Mouse (Mus musculus) adrenal gland (tissue): ENCODE data around the gene Hoxc6.

Experiments
- intact Hi-C: fragments of 180-260 bp; cut with DNase I; formaldehyde crosslinking; loops from one replicate; pipeline ENCODE4 v1.15.1; 2025

The Hoxc6 gene

DNA sequence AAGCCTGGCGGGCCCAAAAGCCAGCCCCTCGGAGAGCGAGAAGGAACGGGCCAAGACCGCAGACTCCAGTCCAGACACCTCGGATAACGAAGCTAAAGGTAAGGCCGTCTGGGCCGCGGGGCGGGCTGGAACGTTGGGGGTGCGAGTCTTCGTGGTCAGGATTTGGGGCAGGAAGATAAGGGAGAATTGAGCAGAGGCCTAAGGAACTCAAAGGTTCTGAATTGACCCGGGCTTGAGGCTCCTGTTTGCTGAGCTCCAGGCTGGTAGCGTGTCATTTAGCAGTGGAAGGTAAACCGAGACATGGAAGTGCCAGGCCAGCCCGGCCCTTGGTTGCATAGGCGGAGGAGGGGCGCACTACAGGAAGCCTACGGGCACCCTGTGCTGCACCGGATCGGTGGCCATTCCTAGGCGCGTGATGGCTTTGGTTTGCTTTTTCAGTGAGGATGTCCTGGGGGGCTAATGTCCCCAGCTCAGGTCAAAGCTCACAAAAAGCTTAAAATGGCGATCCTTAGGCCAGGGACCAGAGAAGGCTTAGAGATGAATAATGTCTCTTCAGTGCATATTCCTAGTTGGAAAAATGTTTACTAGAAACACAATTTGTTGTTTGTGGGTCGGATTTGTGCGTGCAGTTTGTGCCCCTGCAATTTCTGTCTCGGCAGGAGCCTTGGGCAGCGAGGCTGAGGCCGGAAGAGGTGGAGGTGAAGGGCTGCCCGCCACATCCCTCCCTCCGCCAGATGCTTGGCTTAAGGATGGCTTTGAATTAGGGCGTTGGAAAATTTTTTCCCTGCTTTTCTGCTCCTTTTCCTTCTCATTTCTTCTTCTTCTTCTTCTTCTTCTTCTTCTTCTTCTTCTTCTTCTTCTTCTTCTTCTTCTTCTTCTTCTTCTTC is 30.3 kb upstream of the Hoxc6 start:
- intact Hi-C loops: loop anchor here (5.0 kb wide), 1 partner anchor 210 kb away; no protein-coding TSS in a partner anchor

DNA sequence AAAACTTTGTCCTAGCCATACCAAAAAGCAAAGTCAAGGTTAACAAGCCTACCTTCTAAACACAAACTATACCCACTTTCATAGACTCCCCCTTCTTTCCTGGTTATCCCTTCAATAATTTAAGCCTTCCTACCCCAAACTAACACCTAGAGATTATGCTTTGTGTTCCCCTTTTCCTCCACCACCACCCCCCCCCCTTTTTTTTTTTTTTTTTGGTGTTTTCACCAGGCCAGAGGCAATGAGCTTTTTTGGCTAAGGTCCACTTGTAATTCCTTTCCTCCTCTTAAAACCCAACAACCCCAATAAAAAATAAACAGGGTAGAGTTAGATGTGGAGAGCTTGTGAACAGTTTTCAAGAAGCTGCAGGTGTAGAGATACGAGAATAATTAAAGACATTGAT is 28.8 kb upstream of the Hoxc6 start:
- intact Hi-C loops: loop anchor here (5.0 kb wide), 1 partner anchor 208 kb away; no protein-coding TSS in a partner anchor

DNA sequence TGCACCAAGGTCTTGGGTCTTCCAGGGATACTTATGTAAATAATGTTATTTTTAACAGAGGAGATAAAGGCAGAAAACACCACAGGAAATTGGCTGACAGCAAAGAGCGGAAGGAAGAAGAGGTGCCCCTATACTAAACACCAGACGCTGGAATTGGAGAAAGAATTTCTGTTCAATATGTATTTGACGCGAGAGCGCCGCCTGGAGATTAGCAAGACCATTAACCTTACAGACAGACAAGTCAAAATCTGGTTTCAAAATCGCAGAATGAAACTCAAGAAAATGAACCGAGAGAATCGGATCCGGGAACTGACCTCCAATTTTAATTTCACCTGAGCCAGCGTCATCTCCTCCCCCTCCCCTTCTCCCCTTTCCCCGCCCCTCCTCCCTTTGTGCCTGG is 27.3 kb upstream of the Hoxc6 start:
- intact Hi-C loops: loop anchor here (5.0 kb wide), 1 partner anchor 208 kb away; no protein-coding TSS in a partner anchor

DNA sequence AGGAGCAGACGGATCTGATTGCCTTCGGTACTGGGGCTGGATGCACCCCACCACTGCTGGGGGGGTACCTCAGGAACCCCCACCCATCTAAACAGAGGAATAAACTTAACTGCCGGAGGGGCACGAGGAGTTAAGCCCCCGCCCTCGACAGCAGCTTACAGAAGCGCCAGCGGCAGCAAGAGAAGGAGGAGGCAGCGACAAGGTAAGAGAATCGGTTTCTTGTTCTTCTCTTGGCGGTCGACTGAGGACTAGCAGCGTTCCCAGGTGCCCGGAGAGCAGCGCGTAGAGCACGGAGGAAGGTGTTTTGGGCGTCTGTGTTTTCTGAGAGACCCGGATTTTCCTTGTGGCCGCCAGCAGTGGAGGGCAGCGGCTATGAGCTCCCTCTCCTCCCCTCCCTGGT is 25.8 kb upstream of the Hoxc6 start:
- intact Hi-C loops: loop anchor here (5.0 kb wide), 1 partner anchor 210 kb away; no protein-coding TSS in a partner anchor

DNA sequence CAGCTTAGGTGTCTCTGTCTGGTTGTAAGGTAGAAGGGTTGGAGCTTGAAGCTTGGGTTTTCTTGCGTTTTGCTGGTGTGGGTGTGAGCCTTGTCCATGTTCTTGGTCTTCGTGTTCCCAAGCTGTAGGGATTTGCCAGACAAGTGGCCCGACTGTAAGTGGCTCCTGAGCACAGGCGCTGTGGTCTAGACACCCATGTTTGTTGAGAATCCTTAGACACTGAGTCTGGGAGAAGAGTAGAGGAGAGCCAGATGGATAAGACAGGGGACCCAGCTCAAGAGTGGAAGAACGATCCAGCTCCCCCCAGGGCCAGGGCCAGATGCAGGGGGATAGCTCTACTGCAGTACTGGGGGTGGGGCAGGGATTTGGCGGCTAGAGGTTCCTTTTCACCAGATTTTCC is 25.3 kb upstream of the Hoxc6 start:
- intact Hi-C loops: loop anchor here (5.0 kb wide), 1 partner anchor 210 kb away; no protein-coding TSS in a partner anchor

DNA sequence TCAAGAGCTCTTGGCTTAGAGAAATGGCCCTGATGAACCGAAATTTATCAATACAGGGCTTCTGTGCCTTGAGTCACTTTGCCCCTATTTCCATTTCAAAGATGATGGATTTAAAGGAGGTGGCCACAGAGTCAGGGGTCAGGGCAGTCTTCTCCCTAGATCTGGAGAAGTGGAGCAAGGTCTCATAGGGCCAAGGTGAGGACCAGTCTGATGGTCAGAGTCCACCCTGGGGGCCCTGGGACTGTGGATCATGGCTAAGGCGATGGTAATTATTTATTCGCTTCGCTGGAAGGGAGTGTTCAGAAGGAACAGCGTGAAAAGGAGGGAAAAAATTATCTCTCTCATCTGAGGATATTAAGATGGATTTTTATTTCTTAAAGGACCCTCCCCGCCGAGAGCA is 23.0 kb upstream of the Hoxc6 start:
- intact Hi-C loops: no loop called here

DNA sequence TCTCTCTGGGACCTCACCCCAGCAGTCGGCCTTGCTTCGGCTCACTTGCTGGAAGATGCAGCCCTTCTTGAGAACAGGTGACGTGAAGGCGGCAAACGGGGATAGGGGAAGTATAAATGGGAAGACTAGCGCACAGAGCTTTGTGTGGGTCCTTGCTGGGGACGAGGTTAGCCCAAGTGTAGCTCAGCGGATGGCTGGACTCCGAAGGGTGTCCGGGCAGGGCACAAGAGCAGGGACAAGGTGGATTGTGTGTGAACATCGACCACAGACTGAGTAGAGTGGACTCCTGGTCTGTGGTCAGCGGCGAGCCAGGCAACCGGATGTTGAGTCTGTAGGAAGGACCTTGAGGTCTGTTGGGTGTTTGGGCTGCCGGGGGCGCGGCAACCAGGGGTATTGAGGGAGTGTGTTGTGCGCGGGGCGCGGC is 22.4 kb upstream of the Hoxc6 start:
- intact Hi-C loops: no loop called here

DNA sequence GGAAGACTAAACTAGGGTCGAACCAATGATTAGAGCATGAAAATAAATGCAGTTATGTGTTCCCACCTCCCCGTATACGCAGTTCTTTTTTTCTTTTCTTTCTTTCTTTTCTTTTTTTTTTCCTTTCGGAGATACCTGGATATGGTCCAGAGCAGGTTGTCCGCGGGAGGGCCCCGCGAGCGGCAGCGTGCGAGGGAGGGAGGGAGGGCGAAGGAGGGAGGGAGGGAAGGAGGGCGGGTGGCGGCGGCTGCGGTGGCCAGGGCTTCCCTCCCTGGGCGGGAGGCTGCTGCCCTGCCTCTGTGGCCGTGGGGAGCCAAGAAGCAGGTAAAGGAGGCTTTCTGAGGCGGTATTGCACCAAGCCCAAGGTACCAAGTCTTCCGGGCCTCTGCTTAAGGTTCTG is 21.9 kb upstream of the Hoxc6 start, which contains the start of gene Hoxc9:
TSS of gene Hoxc9 (plus strand) at position 269 of the 400 bp plus-strand sequence.
- intact Hi-C loops: no loop called here

DNA sequence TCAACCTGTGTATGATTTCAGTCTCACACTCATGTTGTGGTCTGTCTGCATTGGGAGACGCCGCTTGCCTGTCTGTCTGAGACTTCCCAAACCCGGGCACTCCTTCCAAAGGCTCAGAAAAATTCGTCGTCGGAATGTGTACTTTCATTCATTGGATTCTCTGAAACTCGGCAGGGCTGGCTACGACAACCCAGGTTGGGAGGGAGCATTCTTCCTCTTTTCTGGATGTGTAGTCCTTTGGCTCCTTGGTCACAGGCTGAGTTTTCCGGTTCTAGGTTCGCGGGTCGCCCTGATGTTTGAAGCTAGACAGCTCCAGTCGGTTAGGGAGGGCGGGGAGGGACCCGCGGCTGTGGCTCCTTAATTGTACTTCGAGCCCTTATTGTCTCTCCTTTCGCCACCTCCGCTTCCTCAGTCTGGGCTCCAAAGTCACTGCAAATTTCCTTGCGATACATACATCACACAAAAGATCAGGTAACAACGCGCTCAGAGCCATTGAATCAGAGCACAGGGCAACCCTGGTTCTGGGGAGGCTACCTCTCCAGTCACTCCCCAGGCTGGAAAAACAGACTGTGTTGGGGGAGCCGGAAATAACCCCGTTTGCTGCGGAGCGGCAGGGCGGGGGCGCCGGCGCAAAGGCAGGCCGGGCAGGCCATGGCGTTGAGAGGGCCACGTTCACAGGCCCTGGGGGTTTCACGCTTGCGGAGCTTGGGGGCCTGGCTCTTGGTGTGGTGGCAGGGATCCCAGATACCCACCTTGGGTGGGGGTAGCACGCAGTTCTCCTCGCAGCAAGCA is 21.2 kb upstream of the Hoxc6 start:
- intact Hi-C loops: no loop called here

DNA sequence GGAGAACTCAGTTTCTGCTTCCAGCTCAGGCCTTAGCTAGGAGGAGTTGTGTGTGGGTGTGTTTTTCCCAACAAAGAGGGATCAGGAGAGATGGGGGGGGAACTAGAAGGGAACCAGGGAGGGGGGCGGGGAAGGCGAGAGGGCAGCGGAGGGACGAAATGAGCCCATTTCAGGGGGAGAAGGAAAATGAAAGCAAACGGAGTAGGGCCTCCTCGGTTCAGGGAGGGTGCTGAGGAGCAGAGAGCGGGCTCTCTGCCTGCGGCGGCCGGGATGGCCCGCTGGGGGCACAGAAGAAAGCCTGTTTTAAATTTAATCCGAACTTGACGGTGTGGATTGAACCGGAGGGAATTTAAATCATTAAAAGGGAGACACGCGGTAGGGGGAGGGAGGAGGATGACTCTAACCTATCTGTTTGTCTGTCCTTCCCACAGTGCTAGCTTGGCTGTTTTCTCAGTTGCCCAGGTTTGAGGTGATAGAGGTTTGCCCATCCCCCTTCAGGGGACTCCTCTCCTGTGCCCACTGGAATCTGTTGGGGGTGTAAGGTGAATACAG is 20.6 kb upstream of the Hoxc6 start:
- intact Hi-C loops: no loop called here

DNA sequence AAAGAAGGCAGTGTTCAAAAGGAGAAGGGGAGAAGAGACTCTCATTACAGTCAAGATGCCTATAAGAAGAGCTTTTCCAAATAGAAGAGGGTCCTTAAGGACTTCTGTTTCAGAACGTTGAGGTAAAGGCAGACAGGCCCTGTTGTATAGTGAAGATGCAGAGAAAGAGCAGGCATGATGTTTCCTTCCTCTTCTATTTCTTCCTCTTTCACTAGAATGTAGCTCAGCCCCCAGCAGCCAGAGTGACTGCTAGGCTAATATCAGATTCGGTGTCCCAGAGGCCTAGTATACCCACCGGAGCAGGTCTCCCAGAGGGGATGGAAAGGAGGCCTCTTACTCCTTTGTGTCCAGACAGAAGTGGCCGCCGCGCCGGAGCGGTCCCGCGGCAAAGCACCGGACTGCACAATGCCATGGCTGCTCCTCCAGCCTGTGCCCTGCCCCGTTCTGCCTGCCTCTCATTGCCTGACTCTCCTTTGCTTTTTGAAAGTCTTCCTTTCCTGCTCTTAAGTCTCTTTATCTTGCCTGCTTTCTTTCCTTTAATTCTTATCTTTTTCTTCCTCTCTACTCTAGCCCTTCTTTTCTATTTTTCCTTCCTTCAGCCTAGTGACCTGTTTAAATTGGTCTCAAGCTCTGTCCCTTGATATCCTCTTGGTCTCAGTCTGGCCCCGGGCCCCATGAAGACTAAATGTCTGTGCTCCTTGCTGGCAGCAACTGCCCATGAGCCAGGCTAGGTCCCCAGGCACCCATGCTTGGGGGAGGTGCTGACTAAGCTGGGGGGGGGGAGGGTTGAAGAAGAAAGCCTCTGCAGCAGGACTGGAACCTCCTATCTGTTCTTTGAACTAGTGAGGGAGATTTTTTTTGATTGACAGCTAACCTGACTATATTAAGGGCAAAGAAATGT is 19.2 kb upstream of the Hoxc6 start:
- intact Hi-C loops: no loop called here

DNA sequence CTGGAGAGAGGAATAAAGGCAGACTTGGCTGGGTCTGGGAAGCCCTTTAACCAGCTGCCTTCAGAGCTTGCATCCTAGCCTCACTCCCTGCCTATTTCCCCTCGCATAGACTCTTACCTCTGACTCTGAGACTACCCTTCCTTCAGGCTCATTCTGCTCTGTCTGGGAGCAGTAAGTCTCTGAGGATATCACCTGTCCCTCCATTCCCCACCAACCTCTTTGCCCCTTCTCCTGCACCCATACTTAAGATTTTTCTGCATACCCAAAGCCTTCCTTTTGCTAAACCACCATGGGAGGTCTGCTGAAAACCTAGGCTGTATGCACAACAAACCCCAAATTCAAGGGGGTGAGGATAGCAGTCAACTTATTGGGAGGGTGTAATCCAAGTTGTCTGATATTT is 18.1 kb upstream of the Hoxc6 start:
- intact Hi-C loops: loop anchor here (10.0 kb wide), 1 partner anchor 335 kb away; the partner anchor contains the start of gene Gpr84

DNA sequence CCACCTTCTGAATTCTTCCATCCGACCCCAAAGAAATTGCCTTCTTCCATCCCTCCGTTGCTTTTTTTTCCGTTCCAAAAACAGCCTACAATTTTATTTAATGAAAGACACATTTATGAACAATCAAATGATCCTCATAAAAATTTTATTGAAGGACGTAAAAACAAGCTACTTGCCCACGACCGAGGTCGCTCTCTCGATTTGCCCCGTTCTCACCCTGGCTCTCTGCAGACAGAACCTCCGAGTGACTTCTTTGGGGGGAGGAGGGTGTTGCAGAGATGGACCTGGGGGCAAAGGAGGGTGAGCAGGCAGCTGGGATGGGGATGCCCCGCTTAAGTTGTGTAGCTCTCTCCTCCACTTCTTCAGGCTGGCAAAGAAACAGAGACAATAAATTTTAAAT is 17.7 kb upstream of the Hoxc6 start:
- intact Hi-C loops: loop anchor here (10.0 kb wide), 1 partner anchor 334 kb away; the partner anchor contains the start of gene Gpr84

DNA sequence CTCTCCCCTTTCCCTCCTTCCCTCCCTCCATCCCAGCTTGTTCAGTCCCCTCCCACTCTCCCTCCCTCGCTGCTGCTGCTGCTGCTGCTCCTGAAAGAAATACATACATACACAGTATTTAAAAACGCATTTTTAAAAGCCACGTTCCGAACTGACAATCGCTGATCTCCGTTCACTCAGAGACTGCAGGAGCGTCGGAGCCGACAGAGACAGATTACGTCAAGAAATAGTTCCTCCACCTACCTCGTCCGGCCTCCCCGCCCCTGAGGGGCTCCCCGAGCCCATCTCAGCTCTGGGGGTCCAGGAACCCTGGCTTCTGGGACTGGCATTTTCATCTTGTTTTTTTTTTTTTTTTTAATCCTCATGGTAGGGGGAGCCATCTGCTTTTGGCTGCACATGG is 17.1 kb upstream of the Hoxc6 start:
- intact Hi-C loops: loop anchor here (10.0 kb wide), 1 partner anchor 334 kb away; the partner anchor contains the start of gene Gpr84

DNA sequence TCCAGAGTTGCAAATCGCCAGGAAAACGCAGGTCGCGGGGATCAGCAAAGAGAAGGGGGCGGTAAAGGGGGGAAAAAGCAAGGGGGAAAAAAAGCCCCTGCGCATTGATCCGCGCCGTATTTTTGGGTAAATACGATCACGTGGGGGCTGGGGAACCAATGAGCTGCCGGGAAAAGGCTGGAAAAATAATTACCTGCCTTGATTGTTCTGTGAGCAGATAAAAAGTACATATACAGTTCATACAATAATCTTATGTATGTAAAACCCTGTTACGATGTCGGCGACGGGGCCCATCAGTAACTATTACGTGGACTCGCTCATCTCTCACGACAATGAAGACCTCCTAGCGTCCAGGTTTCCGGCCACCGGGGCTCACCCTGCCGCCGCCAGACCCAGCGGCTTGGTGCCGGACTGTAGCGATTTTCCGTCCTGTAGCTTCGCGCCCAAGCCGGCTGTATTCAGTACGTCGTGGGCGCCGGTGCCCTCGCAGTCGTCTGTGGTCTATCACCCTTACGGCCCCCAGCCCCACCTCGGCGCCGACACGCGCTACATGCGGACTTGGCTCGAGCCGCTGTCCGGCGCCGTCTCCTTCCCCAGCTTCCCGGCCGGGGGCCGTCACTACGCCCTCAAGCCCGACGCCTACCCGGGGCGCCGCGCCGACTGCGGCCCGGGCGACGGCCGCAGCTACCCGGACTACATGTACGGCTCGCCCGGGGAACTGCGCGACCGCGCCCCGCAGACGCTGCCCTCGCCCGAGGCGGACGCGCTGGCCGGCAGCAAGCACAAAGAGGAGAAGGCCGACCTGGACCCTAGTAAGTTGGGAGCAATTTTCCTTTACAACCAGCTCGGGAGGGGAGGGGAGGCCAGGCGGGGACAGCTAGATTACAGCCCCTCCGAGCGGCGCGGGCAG is 16.4 kb upstream of the Hoxc6 start:
- intact Hi-C loops: loop anchor here (10.0 kb wide), 1 partner anchor 333 kb away; the partner anchor contains the start of gene Gpr84

DNA sequence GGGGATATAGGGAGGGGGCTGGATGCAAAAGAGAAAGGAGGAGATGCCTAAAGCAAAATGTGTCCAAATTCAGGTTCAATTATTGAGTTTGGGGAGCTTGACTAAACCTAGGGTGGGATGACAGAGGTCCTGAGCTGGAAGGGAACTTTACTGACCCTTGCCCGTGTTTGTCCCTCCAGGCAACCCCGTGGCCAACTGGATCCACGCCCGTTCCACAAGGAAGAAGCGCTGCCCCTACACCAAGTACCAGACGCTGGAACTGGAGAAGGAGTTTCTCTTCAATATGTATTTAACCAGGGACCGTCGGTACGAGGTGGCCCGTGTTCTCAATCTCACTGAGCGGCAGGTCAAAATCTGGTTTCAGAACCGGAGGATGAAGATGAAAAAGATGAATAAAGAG is 14.3 kb upstream of the Hoxc6 start:
- intact Hi-C loops: loop anchor here (10.0 kb wide), 1 partner anchor 331 kb away; the partner anchor contains the start of gene Gpr84

DNA sequence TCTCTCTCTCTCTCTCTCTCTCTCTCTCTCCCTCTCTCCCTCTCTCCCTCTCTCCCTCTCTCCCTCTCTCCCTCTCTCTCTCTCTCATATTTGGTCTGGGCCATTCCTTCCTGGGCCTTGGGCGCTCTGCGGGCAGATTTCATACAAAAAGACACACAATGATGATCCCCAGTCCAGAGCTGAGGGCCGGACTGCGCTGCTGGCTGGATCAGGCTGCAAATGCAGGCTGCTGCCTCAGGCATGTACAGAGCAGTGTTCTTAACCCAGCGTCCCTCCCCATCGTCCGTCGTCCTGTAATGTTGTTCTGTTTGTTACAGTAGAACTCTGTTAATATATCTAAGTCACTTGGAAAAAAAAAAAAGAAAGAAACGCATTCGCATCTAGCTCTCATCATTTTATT is 13.5 kb upstream of the Hoxc6 start:
- intact Hi-C loops: loop anchor here (10.0 kb wide), 1 partner anchor 330 kb away; the partner anchor contains the start of gene Gpr84

DNA sequence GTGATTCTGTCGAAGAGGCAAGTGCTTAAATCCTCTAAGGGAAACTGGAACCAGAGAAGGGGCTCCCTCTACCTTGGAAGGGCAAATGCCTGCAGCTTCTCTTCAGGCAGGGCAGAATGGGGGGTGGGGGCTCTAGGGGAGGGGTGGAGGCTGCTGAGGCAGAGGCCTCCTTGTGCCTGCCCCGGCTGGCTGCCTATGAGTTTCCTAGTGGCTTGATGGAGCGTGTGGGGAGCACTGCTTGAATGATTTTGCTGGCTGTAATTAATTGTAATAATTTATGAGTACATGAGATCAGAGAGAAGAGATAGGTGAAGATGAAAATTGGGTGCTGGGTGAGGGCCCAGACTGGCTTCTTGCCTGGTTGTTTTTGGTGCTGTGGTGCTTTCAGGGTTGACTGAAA is 13.1 kb upstream of the Hoxc6 start:
- intact Hi-C loops: loop anchor here (10.0 kb wide), 1 partner anchor 330 kb away; the partner anchor contains the start of gene Gpr84
